Mouse (Mus musculus) gastrocnemius, postnatal 25 days (tissue): ENCODE measurements around the gene Immt. TPM values are rescaled to one million over a fixed set of nuclear protein-coding genes. Genes with fewer than 3 reads are reported as not detected.

ENCODE experiments used
- DNase-seq: peaks from one replicate; pipeline ENCODE4 v3.0.0; 2022
- long read RNA-seq, 2 experiments: library from polyadenylated mRNA; stranded (forward); transcript quantifications; one replicate each; pipeline ENCODE4 v2.0.0; 2021
- total RNA-seq, 2 experiments: library from RNA; stranded (reverse); gene quantifications; 1 replicate in 1 of 2; 2 replicates in 1 of 2; pipeline ENCODE4 v1.2.3; 2021

Immt gene
- total RNA-seq = 100 to 1,000 TPM; 273 to 293 TPM
- long read RNA-seq, experiment 1, partial matches to known transcripts = 34 of 37 reads
- long read RNA-seq, experiment 1, other reads (novel, unspliced or antisense) = 2 of 37 reads
- long read RNA-seq, experiment 2, partial matches to known transcripts = 7 of 34 reads
- long read RNA-seq, experiment 2, other reads (novel, unspliced or antisense) = 27 of 34 reads

- peak; percentile 98 for DNase-seq
These were observed at the start of gene Immt for GRCm38 (mm10) chr6:71830690-71831580. Gene Immt (plus strand): TSS chr6:71831331.

- no peak for DNase-seq
These were observed 48.0 kb upstream of the Immt start for GRCm38 (mm10) chr6:71783165-71783564.

- no peak for DNase-seq
These were observed 42.8 kb upstream of the Immt start for GRCm38 (mm10) chr6:71788348-71788747.

DNA sequence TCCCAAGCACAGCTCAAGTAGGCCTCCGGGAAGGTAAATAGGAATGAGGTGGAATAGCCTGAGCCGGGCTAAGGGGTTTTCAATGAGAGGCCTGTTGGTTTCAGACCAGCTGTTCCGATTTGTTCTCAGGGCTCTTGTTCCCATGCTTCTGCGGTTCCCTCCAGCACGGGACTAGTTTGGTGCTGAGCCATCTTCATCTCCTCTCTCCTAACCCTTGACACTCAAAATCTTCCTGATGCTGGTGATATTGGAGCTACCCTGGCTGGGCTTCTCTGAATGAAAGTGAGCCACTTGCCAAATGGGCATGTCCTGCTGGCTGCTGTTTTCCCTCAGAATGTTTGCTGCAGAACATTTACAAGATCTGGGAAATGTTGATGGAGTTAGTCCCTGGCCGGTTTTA lies 39.4 kb upstream of the Immt start:
- peak; percentile 30 for DNase-seq

- no peak for DNase-seq
These were observed 31.7 kb upstream of the Immt start for GRCm38 (mm10) chr6:71799391-71799790.

DNA sequence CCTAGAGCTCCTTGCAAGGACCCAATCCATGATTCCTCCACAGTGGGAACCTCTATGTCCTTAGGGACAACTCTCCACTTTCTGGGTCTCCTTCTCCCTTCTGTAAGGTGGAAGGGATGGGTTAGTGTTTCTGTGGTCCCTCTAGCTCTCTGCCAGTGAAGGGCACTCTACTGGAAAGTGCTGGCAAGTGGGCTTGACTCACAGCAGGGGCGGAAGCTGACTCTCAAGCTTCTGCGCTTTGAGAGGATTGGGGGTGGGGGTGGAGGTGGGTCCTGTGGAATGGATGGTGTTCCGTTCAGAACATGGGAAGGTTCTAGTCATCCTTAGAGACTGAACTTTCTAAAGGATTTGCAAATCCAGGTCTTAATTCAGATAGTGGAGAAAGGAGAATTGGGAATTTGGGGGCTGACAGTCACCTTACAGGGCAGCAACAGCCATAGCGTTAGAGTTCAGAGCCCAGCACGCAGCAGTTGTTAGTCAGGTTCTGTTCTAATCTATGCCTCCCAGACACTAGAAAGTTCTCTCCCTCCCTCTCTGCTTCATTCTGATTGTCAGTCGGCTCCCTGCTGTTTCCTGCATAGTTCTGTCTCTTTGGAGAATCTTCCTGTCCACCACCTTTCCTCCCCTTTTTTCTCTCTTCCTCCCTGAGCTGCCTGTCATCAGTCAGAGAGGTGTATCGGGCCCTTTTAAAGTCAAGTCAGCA lies 30.0 kb upstream of the Immt start:
- DNase-seq = no peak

GRCm38 (mm10) chr6:71801714-71802094 lies 29.4 kb upstream of the Immt start:
- DNase-seq = no peak

DNA sequence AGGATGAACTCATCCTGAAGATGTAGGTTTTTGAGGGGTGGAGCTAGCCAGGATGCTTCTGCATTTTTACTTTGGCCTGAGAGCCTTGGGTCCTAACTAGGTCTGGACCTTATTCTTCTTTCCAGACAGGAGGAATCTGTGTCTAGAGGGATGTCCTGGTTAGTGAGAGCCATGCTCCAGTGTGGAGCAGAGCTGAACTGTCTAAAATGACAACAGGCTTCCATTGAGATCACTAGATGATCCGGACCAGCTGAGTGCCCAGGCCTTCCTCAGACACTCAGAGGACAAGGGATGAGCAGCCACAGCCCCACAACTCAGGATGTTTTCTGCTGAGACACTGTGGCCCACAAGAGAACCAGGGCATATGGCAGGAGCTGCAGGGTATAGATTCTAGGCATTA lies 27.5 kb upstream of the Immt start:
- no peak for DNase-seq

DNA sequence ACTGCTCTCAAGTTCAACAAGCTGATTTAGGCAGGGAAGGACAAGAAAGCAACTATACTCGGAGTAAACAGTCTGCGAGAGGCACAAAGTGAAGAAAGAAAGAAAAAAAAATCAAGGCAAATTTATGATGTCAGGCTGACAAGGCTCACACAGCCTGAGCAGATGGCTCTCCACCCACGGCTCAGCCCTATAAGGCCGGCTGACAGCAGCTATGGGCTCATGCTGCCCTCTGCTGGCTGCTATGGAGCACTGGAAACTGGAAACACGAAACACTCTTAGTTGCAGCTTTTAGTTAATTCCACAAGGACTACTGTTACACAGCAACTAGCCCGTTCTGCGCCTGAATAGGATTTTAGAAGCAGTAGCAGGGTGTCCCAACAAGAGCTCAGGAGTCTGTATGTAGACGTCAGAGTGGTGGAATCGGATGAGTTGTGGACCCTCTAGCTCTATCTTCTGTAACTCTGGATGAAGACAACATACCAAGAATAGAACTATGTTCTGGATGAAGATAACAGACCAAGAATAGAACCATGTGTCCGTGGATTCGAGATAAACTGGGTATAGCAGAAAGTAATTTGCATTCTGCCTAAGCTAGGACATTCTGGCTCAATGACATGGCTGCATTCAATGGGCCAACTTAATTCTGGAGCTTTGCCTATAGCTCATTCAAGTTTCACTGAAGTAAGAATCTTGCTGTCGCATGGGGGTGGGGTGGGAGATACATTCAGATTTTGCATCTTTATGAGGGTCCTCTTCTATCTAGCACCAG lies 26.9 kb upstream of the Immt start:
- DNase-seq = peak; percentile 26

GRCm38 (mm10) chr6:71806713-71807112 lies 24.4 kb upstream of the Immt start:
- DNase-seq = no peak

- no peak for DNase-seq
These were observed 21.2 kb upstream of the Immt start for GRCm38 (mm10) chr6:71809890-71810289.

- no peak for DNase-seq
These were observed 18.3 kb upstream of the Immt start for GRCm38 (mm10) chr6:71812820-71813219.

- DNase-seq = no peak
These were observed 11.3 kb upstream of the Immt start for GRCm38 (mm10) chr6:71819764-71820292.

- DNase-seq = no peak
These were observed 8.0 kb upstream of the Immt start for GRCm38 (mm10) chr6:71823085-71823484.

- DNase-seq = peak; percentile 82
These were observed 7.6 kb upstream of the Immt start for GRCm38 (mm10) chr6:71823488-71823887.

GRCm38 (mm10) chr6:71823961-71824360 lies 7.2 kb upstream of the Immt start:
- DNase-seq = no peak

GRCm38 (mm10) chr6:71826869-71827268 lies 4.3 kb upstream of the Immt start, which contains the start of gene Mrpl35:
Gene Mrpl35 (minus strand): TSS chr6:71826969.
- DNase-seq = no peak

DNA sequence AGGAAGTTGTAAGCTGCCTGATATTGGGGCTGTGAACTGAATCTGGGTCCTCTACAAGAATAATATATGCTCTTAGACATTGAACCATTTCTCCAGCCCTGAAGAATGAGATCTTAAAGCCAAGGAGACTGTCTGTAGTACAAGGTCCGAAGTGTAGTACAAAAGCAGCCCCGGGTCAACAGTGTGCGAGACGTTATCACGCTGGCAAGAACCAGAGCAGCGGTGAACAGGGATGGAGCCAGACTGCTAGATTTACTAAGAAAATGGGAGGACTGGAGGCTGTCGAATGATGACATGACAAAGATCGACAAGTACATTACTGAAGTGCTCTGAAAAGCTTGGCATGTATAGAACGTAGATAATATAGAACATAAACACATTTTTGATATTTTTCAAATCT lies 1.4 kb upstream of the Immt start:
- DNase-seq = no peak

- DNase-seq = peak; percentile 96
These were observed 440 bp downstream of the Immt start for GRCm38 (mm10) chr6:71831581-71831960.

- no peak for DNase-seq
These were observed 5.7 kb downstream of the Immt start for GRCm38 (mm10) chr6:71836811-71837210.

DNA sequence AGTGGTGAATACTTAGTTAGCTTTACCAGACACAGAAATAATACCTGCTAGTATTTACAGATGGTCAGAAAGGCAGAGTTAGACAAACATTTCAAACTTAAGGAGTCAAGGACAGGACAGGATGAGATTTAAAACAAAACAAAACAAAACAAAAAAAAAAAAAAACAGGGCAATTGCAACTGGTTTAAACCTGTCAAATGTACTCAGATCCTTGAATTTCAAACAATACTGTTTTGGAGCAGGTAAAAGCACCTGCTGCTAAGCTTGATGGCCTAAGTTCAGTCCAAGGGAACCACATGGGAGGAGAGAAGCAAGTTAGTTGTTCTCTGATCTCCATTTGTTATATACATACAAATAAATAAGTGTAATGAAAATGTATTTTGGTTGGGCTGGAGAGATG lies 8.7 kb downstream of the Immt start:
- no peak for DNase-seq
